Mouse (Mus musculus) B cell, adult 2 months (primary cell): ENCODE data around the gene Fam122b.

Experiments used
- DNase-seq, 2 experiments: peaks; one replicate each; pipeline ENCODE4 v3.0.0; 2022

Gene Fam122b

DNA sequence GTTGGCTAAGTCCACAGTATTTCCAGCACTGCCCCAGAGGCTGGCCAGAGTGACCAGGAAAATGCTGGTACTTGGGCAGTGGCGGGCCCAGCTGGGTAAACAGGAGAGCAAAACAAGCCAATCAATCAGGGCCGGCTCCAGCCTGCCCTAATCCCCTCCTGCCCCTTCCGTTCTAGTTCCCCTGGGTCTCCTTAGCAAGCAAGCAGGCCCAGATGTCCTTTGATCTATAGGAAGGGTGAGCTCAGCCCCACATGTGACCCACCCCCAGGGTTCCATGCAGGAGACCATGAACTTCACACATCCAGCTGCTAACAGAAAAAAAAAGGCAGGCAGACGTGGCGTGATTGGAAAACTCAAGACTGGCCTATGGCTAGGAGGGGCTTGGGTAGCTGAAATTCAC lies 73.2 kb downstream of the Fam122b start:
- no peak for DNase-seq
